Mouse (Mus musculus): ENCODE results near the gene Anxa5.

The Anxa5 gene

GRCm38 (mm10) chr3:36488899-36489589 is 13.3 kb upstream of the Anxa5 start:
- DNase-seq (ENCODE audit: low read depth, low spot score) = no peak

- DNase-seq (ENCODE audit: low read depth, low spot score) = no peak
Measured at GRCm38 (mm10) chr3:36488367-36488766, 12.7 kb upstream of the Anxa5 start.

GRCm38 (mm10) chr3:36486881-36487280 is 11.2 kb upstream of the Anxa5 start:
- DNase-seq (ENCODE audit: low read depth, low spot score) = no peak

GRCm38 (mm10) chr3:36486176-36486575 is 10.5 kb upstream of the Anxa5 start:
- DNase-seq (ENCODE audit: low read depth, low spot score) = no peak

- DNase-seq (ENCODE audit: low read depth, low spot score) = no peak
Measured at GRCm38 (mm10) chr3:36484292-36484691, 8.6 kb upstream of the Anxa5 start.

GRCm38 (mm10) chr3:36482940-36483339 is 7.2 kb upstream of the Anxa5 start:
- DNase-seq (ENCODE audit: low read depth, low spot score) = no peak

- no peak for DNase-seq (ENCODE audit: low read depth, low spot score)
Measured at GRCm38 (mm10) chr3:36481776-36482193, 6.1 kb upstream of the Anxa5 start.

GRCm38 (mm10) chr3:36480486-36480885 is 4.8 kb upstream of the Anxa5 start:
- DNase-seq (ENCODE audit: low read depth, low spot score) = no peak

- no peak for DNase-seq (ENCODE audit: low read depth, low spot score)
Measured at GRCm38 (mm10) chr3:36478776-36479175, 3.1 kb upstream of the Anxa5 start.

- no peak for DNase-seq (ENCODE audit: low read depth, low spot score)
Measured at GRCm38 (mm10) chr3:36476261-36477155, 814 bp upstream of the Anxa5 start.

GRCm38 (mm10) chr3:36474938-36475483 is 683 bp downstream of the Anxa5 start:
- no peak for DNase-seq (ENCODE audit: low read depth, low spot score)

GRCm38 (mm10) chr3:36474421-36474820 is 1.3 kb downstream of the Anxa5 start:
- DNase-seq (ENCODE audit: low read depth, low spot score) = no peak

GRCm38 (mm10) chr3:36473222-36473621 is 2.5 kb downstream of the Anxa5 start:
- no peak for DNase-seq (ENCODE audit: low read depth, low spot score)

GRCm38 (mm10) chr3:36471856-36472255 is 3.8 kb downstream of the Anxa5 start:
- no peak for DNase-seq (ENCODE audit: low read depth, low spot score)

- no peak for DNase-seq (ENCODE audit: low read depth, low spot score)
Measured at GRCm38 (mm10) chr3:36468871-36469270, 6.8 kb downstream of the Anxa5 start.

- DNase-seq (ENCODE audit: low read depth, low spot score) = no peak
Measured at GRCm38 (mm10) chr3:36467632-36468031, 8.1 kb downstream of the Anxa5 start.

- DNase-seq (ENCODE audit: low read depth, low spot score) = no peak
Measured at GRCm38 (mm10) chr3:36465538-36465937, 10.2 kb downstream of the Anxa5 start.

- DNase-seq (ENCODE audit: low read depth, low spot score) = no peak
Measured at GRCm38 (mm10) chr3:36462348-36462747, 13.3 kb downstream of the Anxa5 start.

- no peak for DNase-seq (ENCODE audit: low read depth, low spot score)
Measured at GRCm38 (mm10) chr3:36461819-36462218, 13.9 kb downstream of the Anxa5 start.

GRCm38 (mm10) chr3:36460717-36461116 is 15.0 kb downstream of the Anxa5 start:
- DNase-seq (ENCODE audit: low read depth, low spot score) = no peak

- no peak for DNase-seq (ENCODE audit: low read depth, low spot score)
Measured at GRCm38 (mm10) chr3:36455566-36455965, 20.1 kb downstream of the Anxa5 start.

- no peak for DNase-seq (ENCODE audit: low read depth, low spot score)
Measured at GRCm38 (mm10) chr3:36455124-36455523, 20.6 kb downstream of the Anxa5 start.

GRCm38 (mm10) chr3:36452502-36452901 is 23.2 kb downstream of the Anxa5 start:
- no peak for DNase-seq (ENCODE audit: low read depth, low spot score)

Measured in c-Kit-negative CD71-positive TER-119-positive erythroid progenitor cells, embryonic 14.5 days (primary cell).